Mouse (Mus musculus) liver, embryonic 13.5 days (tissue): ENCODE results near the gene Ugt1a6a. TPM values are rescaled to one million over a fixed set of nuclear protein-coding genes. Genes with fewer than 3 reads are reported as not detected.

ENCODE experiments used
- ATAC-seq: fragments of 200-750 bp; cut with Nextera tagmentation; 2 replicates; pipeline ENCODE4 v1.8.0; 2017; ENCODE audit warnings: low read depth, mild to moderate bottlenecking, moderate number of reproducible peaks, moderate library complexity
- DNase-seq: peaks from one replicate; pipeline ENCODE4 v3.0.0; 2022
- H3K27ac ChIP-seq: fragments of 300-500 bp; sonication (generic); 2 replicates; pipeline ENCODE4 v1.5.1; 2015; ENCODE audit warnings: moderate library complexity, mild to moderate bottlenecking, inconsistent platforms
- H3K27me3 ChIP-seq: fragments of 300-500 bp; sonication (generic); 2 replicates; pipeline ENCODE4 v1.6.1; 2015; ENCODE audit warnings: mild to moderate bottlenecking, inconsistent platforms
- H3K36me3 ChIP-seq: fragments of 300-500 bp; sonication (generic); 2 replicates; pipeline ENCODE4 v1.6.1; 2015; ENCODE audit warnings: mild to moderate bottlenecking, inconsistent platforms
- H3K4me1 ChIP-seq: fragments of 300-500 bp; sonication (generic); replicated peaks from 2 replicates; pipeline ENCODE4 v1.6.1; 2015; ENCODE audit warnings: inconsistent platforms
- H3K4me2 ChIP-seq: fragments of 300-500 bp; sonication (generic); 2 replicates; pipeline ENCODE4 v1.6.1; 2015; ENCODE audit warnings: inconsistent platforms, mild to moderate bottlenecking, moderate library complexity
- H3K4me3 ChIP-seq: fragments of 300-500 bp; sonication (generic); replicated peaks from 2 replicates; pipeline ENCODE4 v1.5.1; 2015; ENCODE audit warnings: mild to moderate bottlenecking, inconsistent platforms
- H3K9ac ChIP-seq: fragments of 300-500 bp; sonication (generic); 2 replicates; pipeline ENCODE4 v1.6.1; 2015; ENCODE audit warnings: mild to moderate bottlenecking, inconsistent platforms
- H3K9me3 ChIP-seq: fragments of 300-500 bp; sonication (generic); replicated peaks from 2 replicates; pipeline ENCODE4 v1.6.1; 2016; ENCODE audit warnings: inconsistent platforms
- WGBS: fragments of 180-500 bp; shearing (Covaris S2); methylation state at CpG from one replicate; pipeline ENCODE4 v1.1.7; 2015; ENCODE audit not compliant: insufficient replicate concordance; 5-methylcytosine and 5-hydroxymethylcytosine counted together
- polyA plus RNA-seq: library from polyadenylated mRNA; unstranded; fragments of >200 nt; fragmentation: Nextera tagmentation; extraction: Ambion mirVana; gene quantifications from 2 replicates; pipeline ENCODE4 v1.2.1, GENCODE M21; 2015

Gene Ugt1a6a
- polyA plus RNA-seq, 1 experiment from 2014 or later, result 3.4 TPM

- no peak overlapping the region for H3K27ac ChIP-seq
- WGBS, result 60% methylated on average over 10 of the region's 10 CpGs
- no peak overlapping the region for H3K4me2 ChIP-seq
- peaks cover 30% of the 10 kb centered on the region for H3K4me1 ChIP-seq
- ATAC-seq, result no peak
- no peak overlapping the region for H3K9ac ChIP-seq
- no peak for DNase-seq
- H3K36me3 ChIP-seq, result peaks cover 26% of the 10 kb centered on the region
- H3K27me3 ChIP-seq, result no peaks in the 10 kb centered on the region
- H3K4me3 ChIP-seq, result no peak overlapping the region
- peaks cover 45% of the 10 kb centered on the region for H3K9me3 ChIP-seq
Observed at GRCm38 (mm10) chr1:88256886-88257663, 122.5 kb downstream of the Ugt1a6a start.

GRCm38 (mm10) chr1:88257681-88258080 lies 123.1 kb downstream of the Ugt1a6a start:
- H3K4me1 ChIP-seq, result peaks cover 36% of the 10 kb centered on the region
- no peak overlapping the region for H3K27ac ChIP-seq
- no peak overlapping the region for H3K9ac ChIP-seq
- peaks cover 39% of the 10 kb centered on the region for H3K9me3 ChIP-seq
- H3K36me3 ChIP-seq, result peaks cover 32% of the 10 kb centered on the region
- no peak for DNase-seq
- H3K27me3 ChIP-seq, result no peaks in the 10 kb centered on the region
- H3K4me2 ChIP-seq, result no peak overlapping the region
- ATAC-seq, result no peak
- WGBS, result 68% methylated on average over 6 of the region's 6 CpGs
- no peak overlapping the region for H3K4me3 ChIP-seq

- DNase-seq, result no peak
- peaks cover 39% of the 10 kb centered on the region for H3K4me1 ChIP-seq
- H3K4me2 ChIP-seq, result no peak overlapping the region
- no peak overlapping the region for H3K4me3 ChIP-seq
- H3K27ac ChIP-seq, result no peak overlapping the region
- no peak overlapping the region for H3K9ac ChIP-seq
- ATAC-seq, result no peak
- H3K36me3 ChIP-seq, result peaks cover 39% of the 10 kb centered on the region
- H3K9me3 ChIP-seq, result peaks cover 36% of the 10 kb centered on the region
- 57% methylated on average over 6 of the region's 6 CpGs for WGBS
- no peaks in the 10 kb centered on the region for H3K27me3 ChIP-seq
Observed at GRCm38 (mm10) chr1:88258361-88258760, 123.8 kb downstream of the Ugt1a6a start.

GRCm38 (mm10) chr1:88258881-88259642 lies 124.5 kb downstream of the Ugt1a6a start:
- H3K4me1 ChIP-seq, result peaks cover 39% of the 10 kb centered on the region
- H3K4me2 ChIP-seq, result no peak overlapping the region
- WGBS, result 52% methylated on average over 8 of the region's 8 CpGs
- peaks cover 36% of the 10 kb centered on the region for H3K9me3 ChIP-seq
- H3K4me3 ChIP-seq, result no peak overlapping the region
- DNase-seq (no peak), ATAC-seq (peak; percentile 4; the same call in 1 of the 2 replicates)
- no peaks in the 10 kb centered on the region for H3K27me3 ChIP-seq
- H3K36me3 ChIP-seq, result peaks cover 46% of the 10 kb centered on the region
- H3K27ac ChIP-seq, result no peak overlapping the region
- H3K9ac ChIP-seq, result no peak overlapping the region

GRCm38 (mm10) chr1:88259643-88260024 lies 125.0 kb downstream of the Ugt1a6a start:
- H3K27ac ChIP-seq, result peak overlapping the region; percentile 0; the same call in 1 of the 2 replicates
- no peaks in the 10 kb centered on the region for H3K27me3 ChIP-seq
- H3K9me3 ChIP-seq, result peaks cover 32% of the 10 kb centered on the region
- no peak overlapping the region for H3K4me2 ChIP-seq
- no peak overlapping the region for H3K4me3 ChIP-seq
- ATAC-seq (peak; percentile 1; the same call in 1 of the 2 replicates), DNase-seq (no peak)
- no peak overlapping the region for H3K9ac ChIP-seq
- H3K4me1 ChIP-seq, result peaks cover 39% of the 10 kb centered on the region
- 73% methylated on average over 4 of the region's 4 CpGs for WGBS
- H3K36me3 ChIP-seq, result peaks cover 52% of the 10 kb centered on the region

GRCm38 (mm10) chr1:88260114-88260513 lies 125.5 kb downstream of the Ugt1a6a start:
- Histone ChIP-seq H3K27me3 (no peaks in the 10 kb centered on the region), H3K9me3 (peaks cover 27% of the 10 kb centered on the region), H3K4me1 (peaks cover 39% of the 10 kb centered on the region), H3K36me3 (peaks cover 56% of the 10 kb centered on the region), H3K4me2 (no peak overlapping the region), H3K27ac (peak overlapping the region; percentile 0), H3K9ac (no peak overlapping the region), H3K4me3 (no peak overlapping the region)
- ATAC-seq (peak; percentile 54), DNase-seq (no peak)
- 65% methylated on average over 6 of the region's 6 CpGs for WGBS

GRCm38 (mm10) chr1:88260604-88261377 lies 126.2 kb downstream of the Ugt1a6a start:
- Histone ChIP-seq H3K36me3 (peaks cover 63% of the 10 kb centered on the region), H3K4me3 (no peak overlapping the region), H3K27me3 (no peaks in the 10 kb centered on the region), H3K9me3 (peaks cover 20% of the 10 kb centered on the region), H3K27ac (peak overlapping the region; percentile 0; the same call in 1 of the 2 replicates), H3K9ac (no peak overlapping the region), H3K4me2 (no peak overlapping the region), H3K4me1 (peaks cover 39% of the 10 kb centered on the region)
- DNase-seq (no peak), ATAC-seq (peak; percentile 2; the same call in 1 of the 2 replicates)
- WGBS, result 73% methylated on average over 10 of the region's 10 CpGs

- 72% methylated on average over 7 of the region's 7 CpGs for WGBS
- H3K9me3 ChIP-seq, result peaks cover 12% of the 10 kb centered on the region; the same call in 1 of the 2 replicates
- H3K36me3 ChIP-seq, result peaks cover 72% of the 10 kb centered on the region
- DNase-seq (no peak), ATAC-seq (peak; percentile 1; the same call in 1 of the 2 replicates)
- no peaks in the 10 kb centered on the region for H3K27me3 ChIP-seq
- H3K27ac ChIP-seq, result no peak overlapping the region
- no peak overlapping the region for H3K4me3 ChIP-seq
- peaks cover 39% of the 10 kb centered on the region for H3K4me1 ChIP-seq
- no peak overlapping the region for H3K4me2 ChIP-seq
- H3K9ac ChIP-seq, result no peak overlapping the region
Observed at GRCm38 (mm10) chr1:88261706-88262105, 127.1 kb downstream of the Ugt1a6a start.

GRCm38 (mm10) chr1:88262255-88262654 lies 127.6 kb downstream of the Ugt1a6a start:
- peaks cover 39% of the 10 kb centered on the region for H3K4me1 ChIP-seq
- ATAC-seq, result no peak
- peaks cover 78% of the 10 kb centered on the region for H3K36me3 ChIP-seq
- no peaks in the 10 kb centered on the region for H3K27me3 ChIP-seq
- no peak overlapping the region for H3K4me3 ChIP-seq
- H3K4me2 ChIP-seq, result no peak overlapping the region
- peaks cover 7% of the 10 kb centered on the region; the same call in 1 of the 2 replicates for H3K9me3 ChIP-seq
- no peak for DNase-seq
- 79% methylated on average over 4 of the region's 4 CpGs for WGBS
- no peak overlapping the region for H3K27ac ChIP-seq
- H3K9ac ChIP-seq, result no peak overlapping the region

GRCm38 (mm10) chr1:88262961-88263360 lies 128.4 kb downstream of the Ugt1a6a start:
- ATAC-seq (no peak), DNase-seq (no peak)
- H3K4me3 ChIP-seq, result no peak overlapping the region
- 68% methylated on average over 6 of the region's 6 CpGs for WGBS
- H3K4me1 ChIP-seq, result peaks cover 39% of the 10 kb centered on the region
- H3K9me3 ChIP-seq, result 0 out of 2 replicates have a peak, but pooled peaks cover under 1% of the 10 kb centered on the region
- H3K4me2 ChIP-seq, result no peak overlapping the region
- no peak overlapping the region for H3K27ac ChIP-seq
- H3K36me3 ChIP-seq, result peaks cover 85% of the 10 kb centered on the region
- no peaks in the 10 kb centered on the region for H3K27me3 ChIP-seq
- H3K9ac ChIP-seq, result no peak overlapping the region

- peaks cover 93% of the 10 kb centered on the region for H3K36me3 ChIP-seq
- 82% methylated on average over 5 of the region's 5 CpGs for WGBS
- H3K27me3 ChIP-seq, result no peaks in the 10 kb centered on the region
- H3K9ac ChIP-seq, result no peak overlapping the region
- H3K4me3 ChIP-seq, result no peak overlapping the region
- DNase-seq (no peak), ATAC-seq (no peak)
- no peaks in the 10 kb centered on the region for H3K9me3 ChIP-seq
- H3K4me2 ChIP-seq, result no peak overlapping the region
- peaks cover 39% of the 10 kb centered on the region for H3K4me1 ChIP-seq
- no peak overlapping the region for H3K27ac ChIP-seq
Observed at GRCm38 (mm10) chr1:88263778-88264177, 129.2 kb downstream of the Ugt1a6a start.
